Mouse (Mus musculus) T-helper 2 cell (primary cell): ENCODE results near the gene Gse1.

Experiments used
- in situ Hi-C: fragments of 300-600 bp; cut with MboI, MseI; formaldehyde crosslinking; loops from one replicate; pipeline ENCODE4 v1.15.1; 2025; ENCODE audit warnings: high pct_unique_total_duplicates

The Gse1 gene

DNA sequence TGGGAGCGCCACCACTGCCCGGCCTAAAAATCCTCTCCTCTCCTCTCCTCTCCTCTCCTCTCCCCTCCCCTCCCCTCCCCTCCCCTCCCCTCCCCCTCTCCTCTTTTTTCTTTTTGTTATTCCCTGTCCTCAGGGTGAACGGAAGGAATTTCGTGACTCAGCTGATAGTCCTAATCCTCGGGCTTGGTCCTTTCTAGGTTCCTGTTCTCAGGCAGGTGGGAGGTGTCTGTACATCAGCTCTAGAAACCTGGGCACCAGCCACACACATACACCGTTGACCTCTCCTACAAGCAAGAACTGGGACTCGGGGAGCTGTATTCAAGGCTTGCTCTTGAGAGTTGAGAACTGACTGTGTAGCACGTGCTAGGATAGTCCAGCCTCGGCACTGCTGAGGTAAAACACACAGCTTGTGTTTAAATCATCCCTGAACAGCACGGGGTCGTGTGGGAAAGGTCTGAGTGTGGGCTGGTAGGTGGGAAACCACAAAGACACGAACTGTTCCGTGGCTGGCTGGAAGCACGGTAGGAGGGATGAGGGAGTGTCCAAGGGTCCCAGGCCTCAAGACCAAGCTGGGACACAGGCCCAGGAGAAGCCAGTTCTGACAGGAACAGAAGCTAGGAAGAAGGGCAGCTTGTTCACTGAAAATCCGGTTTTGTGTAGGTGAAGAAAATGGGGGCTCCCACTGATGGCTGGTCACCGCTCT lies 302.8 kb downstream of the Gse1 start:
- in situ Hi-C loops = no loop called here

GRCm38 (mm10) chr8:120531775-120532516 lies 303.7 kb downstream of the Gse1 start:
- in situ Hi-C loops = no loop called here

GRCm38 (mm10) chr8:120532517-120533215 lies 304.4 kb downstream of the Gse1 start:
- in situ Hi-C loops = no loop called here

GRCm38 (mm10) chr8:120533380-120533779 lies 305.1 kb downstream of the Gse1 start:
- in situ Hi-C loops = no loop called here

- in situ Hi-C loops = no loop called here
Measured at GRCm38 (mm10) chr8:120534080-120534479, 305.8 kb downstream of the Gse1 start.

DNA sequence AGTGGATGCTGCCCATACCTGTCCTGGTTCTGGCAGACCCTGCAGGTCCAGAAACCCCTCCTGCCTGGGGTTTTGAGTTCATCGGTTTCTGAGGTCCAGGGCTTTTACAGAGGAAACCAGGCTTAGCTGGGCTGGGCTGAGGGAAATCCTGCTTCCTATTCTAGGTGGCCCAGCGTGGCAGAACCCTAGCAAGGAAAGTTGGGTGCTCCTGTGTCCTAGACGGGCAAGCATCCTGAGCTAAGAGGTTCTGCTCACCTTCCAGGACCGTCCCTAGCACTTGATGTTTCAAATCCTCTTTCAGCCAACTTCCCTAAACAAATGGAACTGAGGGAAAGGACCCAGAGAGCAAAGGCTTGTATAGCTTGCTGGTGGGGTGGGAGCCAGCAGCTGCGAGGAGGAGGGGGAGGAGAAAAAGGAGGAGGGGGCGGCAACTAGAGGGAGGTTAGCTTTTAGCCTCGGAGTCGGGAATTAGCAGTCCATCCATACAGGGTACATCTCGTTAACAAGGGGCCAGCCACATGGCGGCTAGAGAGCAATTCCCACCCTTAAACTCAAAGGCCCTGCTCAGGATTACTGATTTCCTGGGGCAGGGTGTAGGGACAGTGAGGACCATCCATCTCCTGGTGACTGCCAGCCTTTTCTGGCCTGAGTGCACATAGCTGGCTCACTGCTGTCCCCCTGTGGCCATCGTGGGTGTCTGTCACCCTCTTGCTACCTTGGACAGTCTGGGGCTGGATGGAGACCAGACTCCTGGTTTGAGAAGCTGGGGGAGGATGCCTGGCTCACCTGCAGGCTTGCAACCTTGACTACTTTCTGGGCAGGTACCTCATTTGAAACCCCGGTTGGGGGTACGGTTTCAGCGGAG lies 306.5 kb downstream of the Gse1 start:
- in situ Hi-C loops = no loop called here

GRCm38 (mm10) chr8:120535452-120536305 lies 307.4 kb downstream of the Gse1 start:
- in situ Hi-C loops = no loop called here

DNA sequence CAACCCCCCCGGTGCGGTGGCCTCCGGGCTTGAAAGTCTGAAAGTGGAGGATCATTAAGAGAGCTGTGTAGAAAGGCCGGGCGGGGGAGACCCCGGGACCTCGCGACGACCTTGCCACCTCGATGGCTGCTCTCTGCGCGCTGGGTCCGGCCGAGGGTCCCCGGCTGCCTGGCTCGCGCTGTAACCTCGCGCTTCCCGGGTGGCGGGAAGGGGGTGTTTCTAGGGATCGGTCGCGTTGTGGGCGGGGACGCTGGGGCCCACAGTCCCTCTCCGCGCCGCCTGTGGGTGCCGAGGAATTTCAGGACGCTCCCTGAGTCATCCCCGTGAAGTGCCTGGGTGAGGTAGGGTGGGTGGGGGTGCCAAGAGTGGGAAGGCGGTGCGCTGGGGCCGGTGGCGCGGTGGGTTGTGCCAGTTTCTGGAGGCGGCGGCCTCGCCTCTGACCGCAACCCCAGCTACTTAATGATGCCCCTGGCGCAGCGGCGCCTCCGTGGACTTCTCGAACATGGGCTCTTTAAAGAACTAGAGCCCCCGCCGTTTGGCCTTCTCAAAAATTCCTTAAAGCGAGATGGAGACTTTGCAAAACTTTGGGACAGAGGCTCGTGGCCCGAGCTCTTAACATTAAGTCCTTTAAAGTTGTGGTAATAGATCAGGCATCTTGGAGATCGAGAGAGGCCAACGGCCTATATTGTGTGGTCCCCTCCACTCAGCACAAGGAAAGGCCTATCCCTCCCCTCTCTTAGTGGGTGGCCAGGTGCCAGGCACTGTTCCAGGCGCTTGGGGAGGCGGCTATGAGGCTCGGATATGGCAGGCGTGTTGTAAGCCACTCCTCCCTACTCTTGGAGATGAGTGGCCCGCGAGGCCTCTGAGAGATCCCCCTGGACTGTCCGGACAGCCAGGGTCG lies 308.3 kb downstream of the Gse1 start:
- in situ Hi-C loops = no loop called here

- in situ Hi-C loops = no loop called here
Measured at GRCm38 (mm10) chr8:120537207-120537817, 309.1 kb downstream of the Gse1 start.

DNA sequence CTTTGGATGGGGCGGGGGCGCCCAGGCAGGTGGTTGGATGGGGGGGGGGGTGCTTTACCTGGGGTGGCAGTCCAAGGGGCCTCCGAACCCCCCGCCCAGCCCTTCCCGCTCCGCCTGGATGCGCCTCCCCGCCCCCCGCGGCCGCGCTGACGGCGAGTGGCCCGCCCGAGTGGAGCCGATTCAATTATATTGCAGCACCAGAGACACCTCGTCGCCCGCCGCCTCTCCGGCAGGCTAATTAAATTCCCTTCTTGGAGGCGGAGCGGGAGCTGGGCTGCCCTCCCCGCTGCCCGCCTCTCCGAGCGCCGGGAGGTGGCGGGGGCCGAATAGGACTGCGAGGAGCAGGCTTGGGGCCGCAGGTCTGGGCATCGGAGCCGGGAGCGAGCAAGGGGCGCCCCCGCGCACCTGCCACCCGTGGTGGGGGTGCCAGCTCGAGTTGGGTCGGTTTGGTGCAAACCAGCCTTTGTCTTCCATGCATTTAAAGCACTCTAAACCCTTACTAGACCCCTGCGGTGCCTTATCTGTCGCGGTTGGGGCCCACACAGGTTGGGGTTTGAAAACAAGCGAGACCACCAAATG lies 309.7 kb downstream of the Gse1 start:
- in situ Hi-C loops = no loop called here

DNA sequence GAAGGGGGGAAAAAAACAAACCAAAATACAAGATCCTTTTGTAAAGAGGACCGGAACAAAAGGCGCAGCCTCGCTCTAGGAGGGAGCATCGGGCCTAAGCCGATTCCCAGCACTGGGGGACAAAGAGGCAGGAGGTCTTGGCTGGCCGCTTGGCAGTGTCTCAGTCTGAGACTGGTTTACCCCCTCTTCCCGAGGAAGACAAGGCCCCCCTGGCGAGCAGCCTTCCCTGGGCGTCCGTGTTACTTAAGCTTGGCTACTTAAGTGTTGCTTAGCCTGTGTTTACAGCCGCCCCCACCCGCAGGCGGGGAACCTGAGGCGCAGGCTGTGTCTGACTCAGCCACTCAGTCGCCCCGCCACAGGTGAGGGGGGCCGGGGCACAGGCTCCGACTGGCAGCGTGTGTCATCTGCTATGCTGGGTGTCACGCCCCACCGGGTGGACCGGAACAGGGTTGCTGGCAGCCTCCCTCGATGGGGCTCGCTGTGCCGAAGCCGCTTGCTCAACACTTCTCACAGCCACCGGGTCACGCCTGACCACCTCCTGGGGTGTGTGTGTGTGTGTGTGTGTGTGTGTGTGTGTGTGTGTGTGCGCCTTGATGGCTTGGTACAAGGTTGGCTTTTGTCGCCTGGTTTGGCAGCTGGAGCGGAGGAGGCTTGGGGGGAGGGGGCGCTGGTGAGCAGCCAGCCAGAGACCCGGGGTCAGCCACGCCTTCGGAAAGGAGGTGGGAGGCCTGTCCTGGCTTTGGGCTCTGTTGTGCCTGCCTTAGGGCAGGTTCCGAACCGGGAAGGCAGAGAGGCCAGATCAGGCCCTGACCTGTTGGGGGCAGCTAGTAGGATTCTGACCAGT lies 310.4 kb downstream of the Gse1 start:
- in situ Hi-C loops = no loop called here

DNA sequence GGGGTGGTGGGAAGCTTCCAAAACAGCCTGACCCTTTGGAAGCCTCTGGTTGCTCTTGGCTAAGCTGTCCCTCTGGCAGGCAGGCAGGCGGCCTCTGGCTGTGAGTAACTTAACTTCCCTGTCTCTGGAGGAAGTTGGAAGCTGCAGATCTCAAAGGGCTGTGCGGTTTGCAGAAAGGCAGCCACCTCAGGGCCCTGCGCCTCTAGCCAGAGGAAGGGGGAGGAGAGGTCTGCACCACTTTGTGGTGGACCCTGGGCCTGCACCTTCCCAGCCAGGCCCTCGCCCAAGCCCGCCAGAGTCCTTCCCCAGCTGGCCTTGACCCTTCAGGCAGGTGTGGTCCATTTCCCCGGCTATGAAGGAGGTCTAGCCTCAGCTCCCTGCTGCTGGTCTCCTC lies 311.1 kb downstream of the Gse1 start:
- in situ Hi-C loops = no loop called here

GRCm38 (mm10) chr8:120539775-120540625 lies 311.7 kb downstream of the Gse1 start:
- in situ Hi-C loops = loop anchor here (5.0 kb wide), 1 partner anchor 53 kb away; no protein-coding TSS in a partner anchor

DNA sequence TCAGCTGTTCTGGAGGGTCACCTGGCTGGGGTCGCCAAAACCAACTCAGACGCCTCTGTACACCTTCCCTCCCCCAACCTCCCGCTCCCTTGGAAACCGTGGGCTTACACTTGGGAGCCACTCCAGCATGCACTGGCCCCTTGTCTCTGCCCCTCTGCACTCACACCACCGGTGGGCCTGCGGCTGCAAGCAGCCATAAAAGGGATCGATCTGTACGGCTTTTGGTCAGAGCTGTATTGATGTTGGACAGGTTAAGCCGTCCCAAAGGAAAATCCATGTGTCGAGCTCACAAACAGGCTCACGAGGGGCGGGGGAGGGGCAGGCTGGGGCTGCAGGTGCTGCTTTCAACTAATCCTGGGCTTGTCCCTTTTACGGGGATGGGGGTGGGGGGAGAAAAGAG lies 314.7 kb downstream of the Gse1 start:
- in situ Hi-C loops = loop anchor here (5.0 kb wide), 1 partner anchor 56 kb away; no protein-coding TSS in a partner anchor

- in situ Hi-C loops = loop anchor here (5.0 kb wide), 1 partner anchor 56 kb away; no protein-coding TSS in a partner anchor
Measured at GRCm38 (mm10) chr8:120543416-120544055, 315.3 kb downstream of the Gse1 start.

- in situ Hi-C loops = loop anchor here (5.0 kb wide), 1 partner anchor 57 kb away; no protein-coding TSS in a partner anchor
Measured at GRCm38 (mm10) chr8:120544155-120544554, 315.9 kb downstream of the Gse1 start.
